Mouse (Mus musculus) natural killer cell, adult 2 months (primary cell): ENCODE results near the gene Pcsk4.
A peak's percentile ranks its signal among the peaks of the same experiment; 100 is the strongest.

Experiments used
- DNase-seq, 2 experiments: peaks; one replicate each; pipeline ENCODE4 v3.0.0; 2022; ENCODE audit warnings: low spot score in 2 of 2

The Pcsk4 gene

GRCm38 (mm10) chr10:80323261-80324119 lies 5.8 kb downstream of the Pcsk4 start:
- DNase-seq = peak; percentile 67 to 73

DNA sequence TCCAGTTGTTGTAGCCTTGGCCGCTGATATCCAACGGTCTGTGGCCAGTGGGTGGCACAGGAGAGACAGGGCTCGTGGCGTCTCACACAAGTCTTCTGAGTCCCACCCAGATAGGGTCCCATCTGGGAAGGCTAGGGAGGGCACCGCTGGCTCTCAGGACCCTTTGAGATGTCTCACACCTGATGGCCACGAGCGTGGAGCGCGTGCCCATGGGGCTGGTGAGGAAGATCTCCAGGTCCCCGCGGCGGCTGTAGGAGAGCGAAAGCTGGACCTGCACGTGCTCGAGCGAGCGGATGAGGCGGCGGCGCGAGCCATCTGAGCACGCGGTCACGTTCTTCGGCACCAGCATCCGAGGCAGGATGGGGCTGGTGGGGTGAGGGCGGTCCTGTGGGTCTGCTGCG lies 6.5 kb downstream of the Pcsk4 start:
- peak; percentile 30 to 43 for DNase-seq

DNA sequence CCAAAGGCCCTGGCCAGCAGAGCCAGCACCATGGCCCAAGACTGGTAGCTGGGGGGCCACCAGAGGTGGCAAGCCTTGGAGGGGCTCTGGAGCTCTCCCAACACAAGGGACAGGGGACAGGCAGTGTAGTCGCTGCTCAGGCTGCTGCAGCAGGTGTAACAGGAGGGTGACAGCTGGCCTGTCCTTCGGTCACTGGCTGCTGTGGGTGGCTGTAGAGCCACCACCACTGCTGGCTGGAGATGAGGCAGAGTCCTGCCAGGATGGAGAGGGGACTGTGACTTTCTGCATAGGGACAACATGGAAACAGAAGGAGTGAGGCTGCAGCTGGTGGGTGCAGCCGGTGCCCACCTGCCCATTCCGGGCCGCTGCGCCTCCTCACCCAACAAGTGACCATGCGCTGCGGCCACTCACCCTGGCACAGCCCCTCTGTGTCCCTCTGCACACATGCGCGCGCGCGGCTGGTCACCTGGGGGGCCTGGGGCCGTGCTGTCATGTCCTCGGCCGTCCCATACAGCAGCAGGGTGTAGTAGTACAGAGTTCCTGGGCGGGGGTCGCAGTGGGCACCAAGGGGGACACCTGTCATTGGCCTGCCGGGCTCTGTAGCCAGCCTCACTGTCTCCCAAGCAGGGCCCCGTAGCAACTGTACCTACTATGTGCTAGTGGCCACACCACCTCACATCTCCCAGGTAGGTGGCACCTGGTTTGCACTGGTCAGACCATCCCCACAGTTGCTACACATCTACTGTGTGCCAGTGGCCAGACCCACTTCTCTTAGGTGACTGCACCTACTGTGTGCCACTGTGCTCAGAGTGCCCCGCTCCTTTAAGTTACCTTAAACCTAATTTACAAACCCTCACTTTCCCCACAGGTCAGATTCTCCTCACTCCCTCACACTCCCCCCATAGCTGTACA lies 7.4 kb downstream of the Pcsk4 start:
- no peak for DNase-seq

DNA sequence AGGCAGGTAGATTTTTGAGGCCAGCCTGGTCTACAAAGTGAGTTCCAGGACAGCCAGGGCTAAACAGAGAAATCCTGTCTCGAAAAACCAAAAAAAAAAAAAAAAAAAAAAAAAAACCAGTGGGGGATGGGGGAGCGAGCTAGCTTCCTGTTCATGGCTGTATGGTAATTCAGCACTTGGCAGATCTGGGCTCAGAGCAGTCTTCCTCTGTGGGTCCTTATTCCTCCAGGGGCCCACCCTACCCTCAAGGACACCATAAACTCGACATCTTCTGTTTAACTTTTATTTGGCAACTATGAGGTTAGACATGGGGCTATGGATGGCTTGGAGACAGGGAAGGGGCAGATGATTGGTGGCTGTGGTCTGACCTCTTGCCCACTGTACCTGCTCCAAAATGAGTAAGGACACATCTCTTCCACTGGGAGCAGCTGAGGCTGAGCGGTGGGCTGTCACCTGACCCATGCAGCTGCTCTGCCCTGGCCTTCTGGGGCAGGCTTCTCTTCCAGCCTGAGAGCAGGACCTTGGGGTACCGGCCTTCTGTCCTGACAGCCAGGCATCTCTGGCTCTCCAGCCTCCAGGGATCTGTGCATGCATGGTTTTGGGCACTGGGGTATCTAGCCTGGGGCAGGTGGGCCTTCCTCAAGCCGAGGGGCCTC lies 8.2 kb downstream of the Pcsk4 start:
- DNase-seq = no peak

GRCm38 (mm10) chr10:80320340-80320760 lies 8.9 kb downstream of the Pcsk4 start, which contains the start of gene 2310011J03Rik:
2310011J03Rik (minus strand) TSS chr10:80320537.
- DNase-seq = peak; percentile 84 to 88

- DNase-seq = no peak
These were observed 12.3 kb downstream of the Pcsk4 start for GRCm38 (mm10) chr10:80317011-80317410.

- no peak for DNase-seq
These were observed 12.9 kb downstream of the Pcsk4 start for GRCm38 (mm10) chr10:80316359-80316781.

GRCm38 (mm10) chr10:80315315-80315714 lies 14.0 kb downstream of the Pcsk4 start:
- DNase-seq = no peak

GRCm38 (mm10) chr10:80314494-80315001 lies 14.8 kb downstream of the Pcsk4 start:
- no peak for DNase-seq

DNA sequence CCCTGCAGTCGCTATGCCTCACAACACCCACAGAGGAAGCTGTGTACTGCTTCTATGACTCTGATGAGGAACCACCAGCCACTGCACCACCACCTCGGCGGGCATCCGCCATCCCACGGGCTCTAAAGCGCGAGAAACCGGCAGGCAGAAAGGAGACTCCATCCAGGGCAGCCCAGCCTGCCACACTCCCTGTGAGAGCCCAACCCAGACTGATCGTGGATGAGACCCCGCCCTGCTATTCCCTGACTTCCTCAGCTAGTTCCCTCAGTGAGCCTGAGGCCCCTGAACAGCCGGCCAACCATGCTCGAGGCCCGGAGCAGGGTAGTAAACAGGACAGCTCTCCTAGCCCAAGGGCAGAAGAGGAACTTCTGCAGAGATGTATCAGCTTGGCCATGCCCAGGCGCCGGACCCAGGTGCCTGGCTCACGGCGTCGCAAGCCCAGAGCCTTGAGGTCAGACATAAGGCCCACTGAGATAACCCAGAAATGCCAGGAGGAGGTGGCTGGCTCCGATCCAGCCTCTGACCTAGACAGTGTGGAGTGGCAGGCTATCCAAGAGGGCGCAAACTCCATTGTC lies 15.6 kb downstream of the Pcsk4 start:
- DNase-seq = peak in 1 of 2 experiments; percentile 44

DNA sequence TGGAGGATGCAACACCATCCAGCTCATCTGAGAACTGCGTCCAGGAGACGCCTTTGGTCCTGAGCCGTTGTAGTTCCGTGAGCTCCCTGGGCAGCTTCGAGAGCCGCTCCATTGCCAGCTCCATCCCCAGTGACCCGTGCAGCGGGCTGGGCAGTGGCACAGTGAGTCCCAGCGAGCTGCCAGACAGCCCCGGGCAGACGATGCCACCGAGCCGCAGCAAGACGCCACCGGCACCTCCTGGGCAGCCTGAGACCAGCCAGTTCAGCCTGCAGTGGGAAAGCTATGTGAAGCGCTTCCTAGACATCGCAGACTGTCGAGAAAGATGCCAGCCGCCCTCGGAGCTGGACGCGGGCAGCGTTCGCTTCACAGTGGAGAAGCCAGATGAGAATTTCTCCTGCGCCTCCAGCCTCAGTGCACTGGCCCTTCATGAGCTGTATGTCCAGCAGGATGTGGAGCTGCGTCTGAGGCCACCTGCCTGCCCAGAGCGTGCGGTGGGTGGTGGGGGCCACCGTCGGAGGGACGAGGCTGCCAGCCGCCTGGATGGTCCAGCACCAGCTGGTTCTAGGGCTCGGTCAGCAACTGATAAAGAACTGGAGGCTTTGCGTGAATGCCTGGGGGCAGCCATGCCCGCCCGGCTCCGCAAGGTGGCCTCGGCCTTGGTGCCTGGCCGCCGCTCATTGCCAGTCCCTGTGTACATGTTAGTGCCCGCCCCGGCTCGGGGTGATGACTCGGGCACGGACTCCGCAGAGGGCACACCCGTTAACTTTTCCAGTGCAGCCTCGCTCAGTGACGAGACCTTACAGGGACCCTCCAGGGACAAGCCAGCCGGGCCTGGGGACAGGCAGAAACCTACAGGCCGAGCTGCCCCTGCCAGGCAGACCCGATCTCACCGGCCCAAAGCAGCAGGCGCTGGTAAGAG lies 16.5 kb downstream of the Pcsk4 start:
- no peak for DNase-seq

GRCm38 (mm10) chr10:80311560-80311959 lies 17.7 kb downstream of the Pcsk4 start:
- no peak for DNase-seq

- DNase-seq = peak; percentile 53 to 75
These were observed 24.4 kb downstream of the Pcsk4 start for GRCm38 (mm10) chr10:80304862-80305261.

DNA sequence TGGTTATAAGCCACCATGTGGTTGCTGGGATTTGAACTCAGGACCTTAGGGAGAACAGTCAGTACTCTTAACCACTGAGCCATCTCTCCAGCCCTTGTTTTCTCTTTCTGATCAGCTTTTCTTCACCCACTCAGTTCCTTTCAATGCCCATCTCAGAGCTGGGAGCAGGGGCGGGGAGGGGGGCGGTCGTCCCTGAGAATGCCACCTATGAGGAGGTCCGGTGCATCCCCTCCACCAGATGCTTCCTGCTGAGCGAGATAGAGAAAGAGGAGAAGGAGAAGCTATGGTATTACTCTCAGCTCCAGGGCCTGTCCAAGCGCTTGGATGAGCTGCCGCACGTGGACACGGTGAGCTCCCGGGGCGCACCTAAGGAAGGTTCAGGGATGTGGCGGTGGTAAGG lies 24.8 kb downstream of the Pcsk4 start:
- no peak for DNase-seq

DNA sequence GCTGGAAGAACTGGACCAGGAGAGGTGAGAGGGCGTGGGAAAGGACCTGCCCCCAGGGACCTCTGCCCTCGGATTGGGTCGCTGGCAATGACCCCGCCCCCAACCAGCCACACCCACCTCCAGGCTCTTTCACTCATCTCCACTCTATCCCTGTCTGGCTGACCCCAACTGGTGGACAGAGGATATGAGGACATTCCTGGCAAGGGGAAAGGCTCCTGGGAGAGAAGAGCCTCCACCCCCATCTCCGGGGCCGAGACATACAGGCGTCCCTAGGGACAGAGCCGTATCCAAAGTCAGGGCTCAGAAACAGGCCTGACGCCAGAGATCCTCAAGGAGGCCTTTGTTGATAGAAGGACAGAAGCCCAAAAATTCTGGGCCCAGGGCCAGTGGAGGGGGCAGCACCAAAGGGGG lies 26.8 kb downstream of the Pcsk4 start:
- no peak for DNase-seq

DNA sequence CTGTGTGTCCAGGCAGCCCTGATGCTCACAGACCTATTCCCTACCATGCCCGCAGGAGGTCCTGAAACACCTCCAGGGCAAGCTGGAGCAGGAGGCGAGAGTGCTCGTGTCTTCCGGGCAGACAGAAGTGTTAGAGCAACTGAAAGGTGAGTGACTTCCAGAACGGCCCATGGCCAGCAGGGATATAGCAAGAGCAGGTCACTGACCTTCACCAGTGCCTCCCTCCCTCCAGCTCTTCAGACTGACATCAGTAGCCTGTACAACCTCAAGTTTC lies 27.3 kb downstream of the Pcsk4 start:
- no peak for DNase-seq

DNA sequence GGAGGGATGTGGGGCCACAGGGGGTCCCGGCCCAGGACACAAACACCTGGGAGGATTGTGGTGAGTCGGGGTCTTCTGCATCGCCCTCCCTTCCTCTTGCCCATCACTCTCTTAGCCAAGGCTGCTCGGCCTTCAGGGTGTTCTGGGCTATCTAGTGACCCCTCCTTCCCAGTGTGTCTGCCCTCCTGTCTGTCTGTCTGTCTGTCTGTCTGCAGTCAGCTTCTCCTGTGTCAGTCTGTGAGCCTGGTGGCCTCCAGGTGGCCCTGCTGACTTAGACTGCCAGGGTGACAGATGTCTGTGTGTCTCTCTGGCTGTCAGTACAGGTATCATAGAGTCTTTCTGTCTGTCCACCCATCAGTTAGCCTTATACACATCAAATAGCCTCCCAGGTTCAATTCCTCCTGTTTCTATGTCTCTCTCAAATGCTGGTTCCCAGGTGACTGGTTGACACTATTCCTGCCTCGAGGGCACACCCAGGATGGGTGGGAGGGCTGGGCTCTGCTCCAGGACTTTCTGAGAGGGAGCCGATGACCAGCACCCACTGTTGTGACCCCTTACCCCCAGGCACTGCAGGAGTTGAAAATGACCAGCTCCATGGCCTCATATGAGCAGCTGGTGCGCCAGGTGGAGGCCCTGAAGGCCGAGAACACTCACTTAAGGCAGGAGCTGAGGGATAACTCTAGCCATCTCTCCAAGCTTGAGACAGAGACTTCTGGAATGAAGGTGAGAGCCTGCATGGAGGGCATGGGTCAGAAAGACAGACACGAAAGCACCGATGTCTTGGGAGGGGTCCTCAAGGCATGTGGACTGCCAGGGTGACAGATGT lies 27.8 kb downstream of the Pcsk4 start:
- no peak for DNase-seq

- no peak for DNase-seq
These were observed 28.6 kb downstream of the Pcsk4 start for GRCm38 (mm10) chr10:80300672-80301181.

- DNase-seq = no peak
These were observed 29.5 kb downstream of the Pcsk4 start for GRCm38 (mm10) chr10:80299824-80300223.
